Mouse (Mus musculus) adrenal gland, adult 2 months (tissue): Measurements from ENCODE around the gene Tbc1d4. TPM values are rescaled to one million over a fixed set of nuclear protein-coding genes. Genes with fewer than 3 reads are reported as not detected.

ENCODE experiments used
- DNase-seq: peaks from one replicate; pipeline ENCODE4 v3.0.0; 2021
- polyA plus RNA-seq: library from polyadenylated mRNA; depleted of rRNA; stranded (reverse); fragments of >200 nt; gene quantifications from 2 replicates; pipeline ENCODE4 v1.2.3, GENCODE M21; 2012; rRNA removed
- total RNA-seq, 2 experiments: library from RNA; stranded (reverse); gene quantifications; 2 replicates each; pipeline ENCODE4 v1.2.3; 2021

The Tbc1d4 gene
- total and polyA plus RNA-seq, 3 experiments = 24.3 to 65.4 (median 53.6) TPM

GRCm38 (mm10) chr14:101428805-101429516 lies 180.0 kb downstream of the Tbc1d4 start:
- no peak for DNase-seq

- DNase-seq = no peak
Measured at GRCm38 (mm10) chr14:101417679-101418078, 191.3 kb downstream of the Tbc1d4 start.

Other genes with a start within 250 kb of the Tbc1d4 start
- gene Commd6, start 31.5 kb upstream of the Tbc1d4 start, total RNA-seq = 10 to 100 TPM; 99.7 to 99.8 TPM
- 19.7 and 36.4 TPM in 2 replicates for gene Commd6, start 31.5 kb upstream of the Tbc1d4 start, polyA plus RNA-seq
- gene Uchl3, start 44.8 kb upstream of the Tbc1d4 start, total RNA-seq = 10 to 100 TPM; 44.5 to 44.6 TPM
- 2.3 and 4.7 TPM in 2 replicates for gene Uchl3, start 44.8 kb upstream of the Tbc1d4 start, polyA plus RNA-seq
- gene Gm9922, start 120.6 kb upstream of the Tbc1d4 start, total RNA-seq = 1 to 10 TPM in 1 of 2 experiments, under 1 TPM in 1; 0.78 to 4.8 TPM
- 11.9 and 24.4 TPM in 2 replicates for gene Gm9922, start 120.6 kb upstream of the Tbc1d4 start, polyA plus RNA-seq
- gene Lmo7, start 120.8 kb upstream of the Tbc1d4 start, total RNA-seq = 10 to 100 TPM; 17.5 to 29.8 TPM
- gene Lmo7, start 120.8 kb upstream of the Tbc1d4 start, polyA plus RNA-seq = 12.9 and 13.1 TPM in 2 replicates